Mouse (Mus musculus) cerebellum, adult 11-12 months (tissue): ENCODE measurements around the gene Atf7ip2.

Source experiments
- DNase-seq: peaks from one replicate; pipeline ENCODE4 v3.0.0; 2022

The Atf7ip2 gene

GRCm38 (mm10) chr16:10297696-10298644 is 105.5 kb downstream of the Atf7ip2 start:
- no peak for DNase-seq

- DNase-seq = no peak
Observed at GRCm38 (mm10) chr16:10299637-10300036, 107.1 kb downstream of the Atf7ip2 start.

GRCm38 (mm10) chr16:10300231-10301186 is 108.0 kb downstream of the Atf7ip2 start:
- DNase-seq = no peak
